Mouse (Mus musculus) CH12.LX (cell line): ENCODE measurements around the gene Gapdhs. TPM values are rescaled to one million over a fixed set of nuclear protein-coding genes. Genes with fewer than 3 reads are reported as not detected.

Experiments used
- DNase-seq: peaks from one replicate; pipeline ENCODE4 v3.0.0-alpha.2; 2013; ENCODE audit errors: extremely low read depth
- H3K27ac ChIP-seq: 2 replicates; pipeline ENCODE4 v1.5.1; 2012; ENCODE audit warnings: low read depth, mild to moderate bottlenecking, control low read depth, moderate library complexity; ENCODE audit not compliant: insufficient read depth
- H3K27me3 ChIP-seq: replicated peaks from 2 replicates; pipeline ENCODE3; 2012; ENCODE audit warnings: inconsistent platforms
- H3K36me3 ChIP-seq, 2 experiments: replicated peaks in 1 of 2; 2 replicates each; pipeline versions ENCODE3 to v1.6.1; 2012; ENCODE audit warnings: inconsistent platforms in 1 of 2, low read length in 1 of 2, mild to moderate bottlenecking in 1 of 2, mixed read lengths in 1 of 2, moderate library complexity in 1 of 2; ENCODE audit not compliant: control insufficient read depth in 1 of 2, insufficient read depth in 1 of 2
- H3K4me1 ChIP-seq, 2 experiments: 2 replicates each; pipeline ENCODE4 v1.6.1; 2012; ENCODE audit warnings: inconsistent platforms in 1 of 2, moderate library complexity in 1 of 2; ENCODE audit not compliant: insufficient read depth in 2 of 2, control insufficient read depth in 1 of 2
- H3K4me2 ChIP-seq: 2 replicates; pipeline ENCODE4 v1.6.1; 2012; ENCODE audit warnings: low read depth, mild to moderate bottlenecking, control low read depth; ENCODE audit not compliant: poor library complexity, insufficient read depth, severe bottlenecking
- H3K4me3 ChIP-seq, 3 experiments: fragments of 150-350 bp in 1 of 3; sonication (generic) in 1 of 3; replicated peaks in 1 of 3; 2 replicates each; pipeline versions ENCODE3 to v1.5.1; 2011 to 2012; ENCODE audit warnings: low read depth in 2 of 3, low read length in 2 of 3, mild to moderate bottlenecking in 2 of 3, moderate library complexity in 2 of 3, control low read depth in 1 of 3, improper control_type of control experiment in 1 of 3, inconsistent platforms in 1 of 3, mixed read lengths in 1 of 3; ENCODE audit not compliant: poor library complexity in 1 of 3
- H3K79me2 ChIP-seq: replicated peaks from 2 replicates; pipeline ENCODE4 v1.6.1; 2012; ENCODE audit warnings: mild to moderate bottlenecking, moderate library complexity; ENCODE audit not compliant: control insufficient read depth, poor library complexity, insufficient read depth, severe bottlenecking; ENCODE audit errors: extremely low read depth
- H3K9ac ChIP-seq: 2 replicates; pipeline ENCODE4 v1.6.1; 2012; ENCODE audit warnings: low read depth, mild to moderate bottlenecking, control low read depth, moderate library complexity; ENCODE audit not compliant: insufficient read depth
- H3K9me3 ChIP-seq: replicated peaks from 2 replicates; pipeline ENCODE3; 2012; ENCODE audit warnings: low read length, inconsistent platforms, mixed read lengths
- BHLHE40 ChIP-seq: IDR thresholded peaks from 2 replicates; pipeline ENCODE4 v1.6.1; 2011; ENCODE audit warnings: mild to moderate bottlenecking, low read depth, low read length, improper control_type of control experiment
- CHD1 ChIP-seq: IDR thresholded peaks from 2 replicates; pipeline ENCODE4 v1.6.1; 2012; ENCODE audit warnings: low read depth, low read length, improper control_type of control experiment, inconsistent platforms
- CTCF ChIP-seq, 2 experiments: IDR thresholded peaks in 1 of 2; conservative IDR thresholded peaks in 1 of 2; 2 replicates each; pipeline ENCODE4 v1.5.1; 2011 to 2012; ENCODE audit warnings: low read depth in 2 of 2, low read length in 2 of 2, improper control_type of control experiment in 1 of 2, inconsistent platforms in 1 of 2, mild to moderate bottlenecking in 1 of 2, moderate library complexity in 1 of 2
- E2F4 ChIP-seq: IDR thresholded peaks from 2 replicates; pipeline ENCODE4 v1.6.1; 2011; ENCODE audit warnings: low read depth, low read length, improper control_type of control experiment; ENCODE audit not compliant: insufficient replicate concordance
- ELF1 ChIP-seq: IDR thresholded peaks from 2 replicates; pipeline ENCODE4 v1.6.1; 2014; ENCODE audit warnings: low read depth, mild to moderate bottlenecking, inconsistent platforms, low read length, improper control_type of control experiment
- GABPA ChIP-seq: IDR thresholded peaks from 2 replicates; pipeline ENCODE4 v1.6.1; 2012; ENCODE audit warnings: low read depth, low read length, improper control_type of control experiment, inconsistent platforms; ENCODE audit not compliant: insufficient replicate concordance
- IRF4 ChIP-seq: IDR thresholded peaks from 2 replicates; pipeline ENCODE4 v1.6.1; 2014; ENCODE audit warnings: low read depth, mild to moderate bottlenecking, inconsistent platforms, low read length, improper control_type of control experiment
- JUN ChIP-seq: IDR thresholded peaks from 2 replicates; pipeline ENCODE4 v1.6.1; 2011; ENCODE audit warnings: low read depth, mild to moderate bottlenecking, low read length, improper control_type of control experiment, moderate library complexity; ENCODE audit not compliant: insufficient read depth
- MAFK ChIP-seq: IDR thresholded peaks from 2 replicates; pipeline ENCODE4 v1.6.1; 2011; ENCODE audit warnings: low read length, improper control_type of control experiment; ENCODE audit not compliant: insufficient replicate concordance
- MAX ChIP-seq: IDR thresholded peaks from 2 replicates; pipeline ENCODE4 v1.6.1; 2011; ENCODE audit warnings: low read length, improper control_type of control experiment
- MAZ ChIP-seq: IDR thresholded peaks from 2 replicates; pipeline ENCODE4 v1.6.1; 2012; ENCODE audit warnings: low read depth, mild to moderate bottlenecking, inconsistent platforms, low read length, improper control_type of control experiment, moderate library complexity
- MEF2A ChIP-seq: IDR thresholded peaks from 2 replicates; pipeline ENCODE4 v1.6.1; 2014; ENCODE audit warnings: low read depth, mild to moderate bottlenecking, inconsistent platforms, low read length, improper control_type of control experiment, borderline replicate concordance
- MXI1 ChIP-seq: IDR thresholded peaks from 2 replicates; pipeline ENCODE4 v1.6.1; 2011; ENCODE audit warnings: mild to moderate bottlenecking, low read depth, low read length, improper control_type of control experiment
- MYC ChIP-seq: IDR thresholded peaks from 2 replicates; pipeline ENCODE4 v1.6.1; 2011; ENCODE audit warnings: low read depth, mild to moderate bottlenecking, improper control_type of control experiment, low read length
- NELFE ChIP-seq: IDR thresholded peaks from 2 replicates; pipeline ENCODE4 v1.6.1; 2011; ENCODE audit warnings: low read depth, low read length, improper control_type of control experiment
- POLR2AphosphoS2 ChIP-seq: IDR thresholded peaks from 2 replicates; pipeline ENCODE4 v1.6.1; 2011; ENCODE audit warnings: low read depth, low read length, improper control_type of control experiment
- RCOR1 ChIP-seq: conservative IDR thresholded peaks from 2 replicates; pipeline ENCODE4 v1.6.1; 2012; ENCODE audit warnings: low read depth, mild to moderate bottlenecking, inconsistent platforms, low read length, improper control_type of control experiment
- SIN3A ChIP-seq: IDR thresholded peaks from 2 replicates; pipeline ENCODE4 v1.6.1; 2012; ENCODE audit warnings: low read length, improper control_type of control experiment, inconsistent platforms
- TBP ChIP-seq: conservative IDR thresholded peaks from 2 replicates; pipeline ENCODE4 v1.6.1; 2011; ENCODE audit warnings: low read depth, low read length, improper control_type of control experiment
- TCF12 ChIP-seq: IDR thresholded peaks from 2 replicates; pipeline ENCODE4 v1.6.1; 2014; ENCODE audit warnings: low read depth, mild to moderate bottlenecking, inconsistent platforms, low read length, improper control_type of control experiment
- USF1 ChIP-seq: IDR thresholded peaks from 2 replicates; pipeline ENCODE4 v1.6.1; 2014; ENCODE audit warnings: low read depth, mild to moderate bottlenecking, inconsistent platforms, low read length, improper control_type of control experiment
- ZC3H11A ChIP-seq: IDR thresholded peaks from 2 replicates; pipeline ENCODE4 v1.6.1; 2012; ENCODE audit warnings: low read depth, mild to moderate bottlenecking, inconsistent platforms, low read length, improper control_type of control experiment
- ZMIZ1 ChIP-seq: IDR thresholded peaks from 2 replicates; pipeline ENCODE4 v1.6.1; 2012; ENCODE audit warnings: low read depth, mild to moderate bottlenecking, inconsistent platforms, low read length, improper control_type of control experiment
- dilution Hi-C: fragments of 300-500 bp; cut with MboI; formaldehyde crosslinking; loops from 2 replicates; pipeline ENCODE4 v1.14.3; 2020; ENCODE audit warnings: low sequenced_read_pairs; ENCODE audit not compliant: extremely low pct_unique_long_range_greater_than_20kb, extremely low pct_ligation_motif_present
- in situ Hi-C: fragments of 300-500 bp; cut with MboI; formaldehyde crosslinking; loops from 3 replicates; pipeline ENCODE4 v1.14.3; 2019; ENCODE audit warnings: low sequenced_read_pairs, low pct_ligation_motif_present, low pct_unique_long_range_greater_than_20kb, mixed read lengths
- polyA plus RNA-seq: library from polyadenylated mRNA; unstranded; fragments of >175 nt; gene quantifications from 2 replicates; pipeline ENCODE4 v1.2.1, GENCODE M21; 2012; ENCODE audit warnings: low read depth; ENCODE audit not compliant: insufficient read length
- total RNA-seq, 2 experiments: library from RNA; depleted of rRNA; stranded (reverse); fragments of 300-350 nt in 1 of 2; fragments of >200 nt in 1 of 2; gene quantifications; 2 replicates each; pipeline ENCODE4 v1.2.3; 2012 to 2014

The Gapdhs gene
- total and polyA plus RNA-seq, 3 experiments, result 0.89 to 1.7 TPM; not detected in 1

DNA sequence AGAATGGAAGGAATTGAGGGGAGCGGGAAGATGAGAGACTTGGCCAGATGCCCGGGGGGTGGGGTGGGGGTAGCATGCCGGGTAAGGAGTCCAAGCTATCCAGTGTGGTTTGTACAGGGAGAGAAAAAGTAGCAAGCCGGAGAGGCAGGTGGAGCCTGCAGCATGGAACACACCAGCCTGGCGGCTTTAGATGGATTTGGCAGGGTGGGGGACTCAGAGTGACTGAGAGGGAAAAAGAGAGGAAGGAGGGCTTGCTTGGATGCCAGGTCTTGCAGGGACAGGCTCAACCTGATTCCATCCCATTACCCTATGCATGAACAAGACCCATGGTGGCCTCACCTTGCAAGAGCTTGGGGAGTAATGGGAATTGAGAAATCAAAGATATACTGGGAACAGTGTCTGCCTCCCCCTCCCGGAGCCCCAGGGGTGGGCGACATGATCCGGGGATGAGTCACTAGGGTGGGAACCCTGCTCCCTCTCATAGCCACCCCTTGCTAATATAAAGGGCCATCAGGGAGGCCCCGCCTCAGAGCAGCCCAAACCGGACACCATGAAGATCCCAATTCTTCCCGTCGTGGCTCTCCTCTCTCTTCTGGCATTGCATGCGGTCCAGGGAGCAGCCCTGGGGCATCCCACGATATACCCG is 44.0 kb upstream of the Gapdhs start, which contains the start of gene Krtdap:
Gene Krtdap (plus strand): TSS at position 520 of the 646 bp plus-strand sequence.
- TF ChIP-seq MAX (no peak), GABPA (no peak), ZMIZ1 (no peak), CTCF (conservative IDR thresholded peaks at IDR 0.05 in 1 of 2, IDR thresholded peaks at IDR 0.05 in 1 of 2; ENCODE audit: low read depth in 2 of 2, low read length in 2 of 2) (no peak), CHD1 (no peak), USF1 (no peak), POLR2AphosphoS2 (no peak), TCF12 (no peak), BHLHE40 (no peak), MAFK (no peak), JUN (no peak), MXI1 (no peak), MEF2A (no peak), E2F4 (no peak), IRF4 (no peak), MAZ (no peak), ELF1 (no peak), SIN3A (no peak)
- TF ChIP-seq, all 38 proteins: peak for 0
- H3K27ac ChIP-seq, result no peak within 1 kb of the TSS
- in situ Hi-C loops, result no loop called here
- no peak within 1 kb of the TSS for H3K9ac ChIP-seq
- H3K79me2 ChIP-seq, result no peaks in the 10 kb centered on the region
- dilution Hi-C loops, result no loop called here
- DNase-seq, result no peak
- H3K9me3 ChIP-seq, result no peaks in the 10 kb centered on the region
- H3K4me3 ChIP-seq, result no peak within 1 kb of the TSS
- H3K36me3 ChIP-seq, result no peaks in the 10 kb centered on the region
- H3K4me2 ChIP-seq, result no peak within 1 kb of the TSS
- H3K27me3 ChIP-seq, result no peaks in the 10 kb centered on the region
- peaks cover 0 to 14% of the 10 kb centered on the region in 2 experiments; a peak in 1 of 4 replicates for H3K4me1 ChIP-seq

DNA sequence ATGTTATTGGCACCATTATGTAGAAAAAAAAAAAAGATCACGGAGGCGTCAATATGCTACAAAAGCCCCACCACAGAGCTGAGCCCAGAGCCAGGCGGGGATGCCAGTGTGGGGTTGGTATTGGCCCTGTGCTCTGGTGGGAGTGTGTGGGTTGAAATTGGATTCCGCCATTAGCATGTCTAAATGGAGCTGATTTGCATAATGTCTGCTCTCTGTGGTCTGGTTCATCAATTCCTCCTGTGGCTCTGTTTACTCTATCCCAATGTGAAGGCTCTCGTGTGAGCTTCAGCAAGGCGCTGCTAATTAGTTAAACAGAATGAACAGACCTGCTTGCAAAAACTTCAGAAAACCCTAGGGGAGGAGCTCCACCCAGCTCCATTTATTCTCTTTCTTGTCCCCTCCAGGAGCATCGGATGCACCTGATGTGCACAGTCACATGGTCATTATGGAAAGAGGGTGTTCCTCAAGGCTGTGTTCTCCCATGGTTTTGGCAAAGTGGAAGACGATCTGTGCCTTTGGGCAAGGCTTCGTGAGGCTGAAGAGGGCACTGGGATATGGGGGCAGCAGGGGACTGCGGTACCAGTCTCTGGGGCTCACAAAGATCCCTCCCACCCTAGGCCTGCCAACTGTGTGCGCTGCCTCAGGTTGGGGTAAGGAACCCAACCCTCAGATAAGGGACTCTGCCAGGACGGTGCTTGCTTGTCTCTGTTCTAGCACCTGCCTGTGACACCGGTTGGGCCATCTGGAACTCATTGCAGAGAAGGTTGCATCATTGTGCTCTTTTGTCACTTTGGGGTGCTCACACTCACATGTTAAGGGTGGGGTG is 42.5 kb upstream of the Gapdhs start:
- dilution Hi-C loops (no loop called here), in situ Hi-C loops (no loop called here)
- TF ChIP-seq MYC, result no peak
- TF ChIP-seq TBP, result no peak
- no peak for TF ChIP-seq MAZ
- TF ChIP-seq IRF4, result no peak
- TF ChIP-seq USF1, result no peak
- TF ChIP-seq MEF2A, result no peak
- no peak for TF ChIP-seq TCF12
- TF ChIP-seq ZC3H11A, result no peak
- TF ChIP-seq NELFE, result no peak
- no peak for TF ChIP-seq JUN
- TF ChIP-seq RCOR1, result no peak
- TF ChIP-seq SIN3A, result no peak

More for the DNA sequence above, 42.5 kb upstream of the Gapdhs start:
- Histone ChIP-seq H3K4me2 (no peak overlapping the region), H3K9ac (no peak overlapping the region), H3K36me3 (no peaks in the 10 kb centered on the region), H3K9me3 (no peaks in the 10 kb centered on the region), H3K4me1 (peaks cover 0 to 15% of the 10 kb centered on the region in 2 experiments; a peak in 2 of 4 replicates), H3K4me3 (no peak overlapping the region), H3K79me2 (no peaks in the 10 kb centered on the region), H3K27me3 (no peaks in the 10 kb centered on the region), H3K27ac (no peak overlapping the region)
- DNase-seq, result no peak
